Mouse (Mus musculus): ENCODE results near the gene Enkur.

- TF ChIP-seq HCFC1 (IDR thresholded peaks at IDR 0.05; ENCODE audit: borderline replicate concordance, insufficient read depth, low read length) (no peak), ZC3H11A (IDR thresholded peaks at IDR 0.05; ENCODE audit: borderline replicate concordance, low read depth, low read length) (no peak), ZNF384 (IDR thresholded peaks at IDR 0.05; ENCODE audit: low read depth, low read length) (no peak), CHD2 (IDR thresholded peaks at IDR 0.05; ENCODE audit: low read depth, low read length) (no peak), MAFK (IDR thresholded peaks at IDR 0.05; ENCODE audit: insufficient read depth, low read depth, low read length) (no peak)
Observed at GRCm38 (mm10) chr2:21179136-21179535, 26.0 kb downstream of the Enkur start.

All from ES-E14 (cell line).